Mouse (Mus musculus) stomach, embryonic 15.5 days (tissue): Measurements from ENCODE around the gene Slc25a22. TPM values are rescaled to one million over a fixed set of nuclear protein-coding genes. Genes with fewer than 3 reads are reported as not detected.

ENCODE experiments used
- ATAC-seq: fragments of 200-750 bp; cut with Nextera tagmentation; 2 replicates; pipeline ENCODE4 v1.8.0; 2017; ENCODE audit warnings: low read depth, moderate number of reproducible peaks, moderate TSS enrichment; ENCODE audit not compliant: insufficient read depth, low FRiP score
- H3K27ac ChIP-seq: fragments of 300-500 bp; sonication (generic); 2 replicates; pipeline ENCODE4 v1.5.1; 2015; ENCODE audit warnings: mild to moderate bottlenecking, inconsistent platforms
- H3K27me3 ChIP-seq: fragments of 300-500 bp; sonication (generic); replicated peaks from 2 replicates; pipeline ENCODE4 v1.6.1; 2015; ENCODE audit warnings: inconsistent platforms
- H3K36me3 ChIP-seq: fragments of 300-500 bp; sonication (generic); 2 replicates; pipeline ENCODE4 v1.6.1; 2015; ENCODE audit warnings: inconsistent platforms
- H3K4me1 ChIP-seq: fragments of 300-500 bp; sonication (generic); 2 replicates; pipeline ENCODE4 v1.6.1; 2015; ENCODE audit warnings: inconsistent platforms
- H3K4me2 ChIP-seq: fragments of 300-500 bp; sonication (generic); 2 replicates; pipeline ENCODE4 v1.6.1; 2015; ENCODE audit warnings: mild to moderate bottlenecking, inconsistent platforms
- H3K4me3 ChIP-seq: fragments of 300-500 bp; sonication (generic); replicated peaks from 2 replicates; pipeline ENCODE4 v1.5.1; 2015; ENCODE audit warnings: inconsistent platforms
- H3K9ac ChIP-seq: fragments of 300-500 bp; sonication (generic); 2 replicates; pipeline ENCODE4 v1.6.1; 2015; ENCODE audit warnings: inconsistent platforms
- H3K9me3 ChIP-seq: fragments of 300-500 bp; sonication (generic); 2 replicates; pipeline ENCODE4 v1.6.1; 2016; ENCODE audit warnings: inconsistent platforms
- WGBS: fragments of 180-500 bp; shearing (Covaris S2); methylation state at CpG from one replicate; pipeline ENCODE4 v1.1.7; 2015; 5-methylcytosine and 5-hydroxymethylcytosine counted together
- polyA plus RNA-seq: library from polyadenylated mRNA; unstranded; fragments of >200 nt; fragmentation: Nextera tagmentation; extraction: Ambion mirVana; gene quantifications from 2 replicates; pipeline ENCODE4 v1.2.1, GENCODE M21; 2015

Gene Slc25a22
- polyA plus RNA-seq, 1 experiment from 2014 or later: 27.2 TPM

DNA sequence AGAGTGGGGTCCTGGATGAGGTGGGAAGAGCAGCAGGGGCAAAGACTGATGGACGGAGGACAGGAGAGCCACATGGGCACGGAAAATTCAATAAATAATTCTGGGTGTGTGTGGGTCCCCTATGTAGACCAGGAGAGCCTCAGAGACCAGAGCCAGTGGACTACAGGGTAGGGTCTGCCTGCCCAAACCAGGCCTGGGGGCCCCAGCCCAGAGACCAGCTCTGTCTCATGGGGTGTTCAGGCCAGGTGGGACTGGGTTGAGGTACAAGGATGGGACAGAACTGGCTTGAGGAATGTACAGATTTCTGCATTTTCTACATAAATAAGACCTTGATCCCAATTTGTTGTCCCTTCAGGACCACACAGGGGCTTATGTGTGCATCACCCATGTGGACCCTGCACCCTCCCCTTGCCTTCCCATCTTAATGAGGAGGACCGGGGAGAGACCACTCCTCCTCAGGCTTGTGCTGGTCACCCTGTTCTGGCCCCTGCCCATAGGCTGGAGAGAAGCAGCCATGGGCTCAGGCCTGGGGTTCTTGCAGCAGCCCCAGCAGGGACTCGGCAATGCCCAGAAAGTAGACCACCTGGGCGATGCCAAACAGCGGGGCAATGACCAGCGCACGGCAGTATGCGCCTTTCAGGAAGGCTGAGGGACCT lies 7.0 kb downstream of the Slc25a22 start:
- H3K9me3 ChIP-seq: no peaks in the 10 kb centered on the region
- no peak for ATAC-seq

GRCm38 (mm10) chr7:141429840-141430584 lies 7.7 kb downstream of the Slc25a22 start:
- peak overlapping the region; percentile 34 for H3K4me2 ChIP-seq
- peaks cover 35% of the 10 kb centered on the region for H3K4me1 ChIP-seq
- H3K27ac ChIP-seq: no peak overlapping the region
- no peaks in the 10 kb centered on the region for H3K27me3 ChIP-seq
- no peak for ATAC-seq
- WGBS: 53% methylated on average over 9 of the region's 9 CpGs
- no peak overlapping the region for H3K9ac ChIP-seq
- peaks cover 9% of the 10 kb centered on the region for H3K36me3 ChIP-seq
- H3K9me3 ChIP-seq: no peaks in the 10 kb centered on the region
- no peak overlapping the region for H3K4me3 ChIP-seq

More for the DNA sequence above, 7.0 kb downstream of the Slc25a22 start:
- Histone ChIP-seq H3K4me1 (peaks cover 41% of the 10 kb centered on the region), H3K36me3 (peaks cover 9% of the 10 kb centered on the region), H3K27me3 (no peaks in the 10 kb centered on the region), H3K4me2 (no peak overlapping the region), H3K9ac (no peak overlapping the region), H3K4me3 (no peak overlapping the region), H3K27ac (no peak overlapping the region)
- WGBS: 91% methylated on average over 9 of the region's 9 CpGs

GRCm38 (mm10) chr7:141429310-141429709 lies 8.4 kb downstream of the Slc25a22 start, which contains the start of gene Cend1:
TSS of gene Cend1 (minus strand) at chr7:141429491.
- Histone ChIP-seq H3K9ac (no peak within 1 kb of the TSS), H3K9me3 (no peaks in the 10 kb centered on the region), H3K27ac (no peak within 1 kb of the TSS), H3K36me3 (peaks cover 9% of the 10 kb centered on the region), H3K27me3 (no peaks in the 10 kb centered on the region), H3K4me1 (peaks cover 28% of the 10 kb centered on the region), H3K4me3 (0 out of 2 replicates have a peak within 1 kb of the TSS, but pooled peaks have one; percentile 12), H3K4me2 (peak within 1 kb of the TSS; percentile 34)
- 4% methylated on average over 19 of the region's 19 CpGs for WGBS
- ATAC-seq: peak; percentile 70

- 39% methylated on average over 5 of the region's 5 CpGs for WGBS
- H3K9me3 ChIP-seq: no peaks in the 10 kb centered on the region
- no peak overlapping the region; the same call in 1 of the 2 replicates for H3K4me2 ChIP-seq
- H3K27me3 ChIP-seq: no peaks in the 10 kb centered on the region
- H3K36me3 ChIP-seq: peaks cover 9% of the 10 kb centered on the region
- no peak for ATAC-seq
- H3K4me1 ChIP-seq: peaks cover 22% of the 10 kb centered on the region
- no peak overlapping the region for H3K27ac ChIP-seq
- H3K4me3 ChIP-seq: no peak overlapping the region
- H3K9ac ChIP-seq: no peak overlapping the region
Observed at GRCm38 (mm10) chr7:141428701-141429100, 9.0 kb downstream of the Slc25a22 start.

- Histone ChIP-seq H3K9ac (no peak overlapping the region), H3K36me3 (peaks cover 9% of the 10 kb centered on the region), H3K27me3 (no peaks in the 10 kb centered on the region), H3K9me3 (no peaks in the 10 kb centered on the region), H3K4me2 (no peak overlapping the region), H3K4me3 (no peak overlapping the region), H3K27ac (no peak overlapping the region), H3K4me1 (peaks cover 17% of the 10 kb centered on the region)
- no peak for ATAC-seq
- 77% methylated on average over 12 of the region's 12 CpGs for WGBS
Observed at GRCm38 (mm10) chr7:141426948-141427730, 10.6 kb downstream of the Slc25a22 start.

GRCm38 (mm10) chr7:141423811-141424210 lies 13.9 kb downstream of the Slc25a22 start:
- ATAC-seq: no peak
- no peak overlapping the region for H3K9ac ChIP-seq
- H3K4me1 ChIP-seq: 0 out of 2 replicates have a peak, but pooled peaks cover under 1% of the 10 kb centered on the region
- H3K36me3 ChIP-seq: no peaks in the 10 kb centered on the region
- WGBS: 72% methylated on average over 4 of the region's 4 CpGs
- no peak overlapping the region for H3K4me3 ChIP-seq
- H3K4me2 ChIP-seq: no peak overlapping the region
- no peaks in the 10 kb centered on the region for H3K27me3 ChIP-seq
- no peaks in the 10 kb centered on the region for H3K9me3 ChIP-seq
- no peak overlapping the region for H3K27ac ChIP-seq

DNA sequence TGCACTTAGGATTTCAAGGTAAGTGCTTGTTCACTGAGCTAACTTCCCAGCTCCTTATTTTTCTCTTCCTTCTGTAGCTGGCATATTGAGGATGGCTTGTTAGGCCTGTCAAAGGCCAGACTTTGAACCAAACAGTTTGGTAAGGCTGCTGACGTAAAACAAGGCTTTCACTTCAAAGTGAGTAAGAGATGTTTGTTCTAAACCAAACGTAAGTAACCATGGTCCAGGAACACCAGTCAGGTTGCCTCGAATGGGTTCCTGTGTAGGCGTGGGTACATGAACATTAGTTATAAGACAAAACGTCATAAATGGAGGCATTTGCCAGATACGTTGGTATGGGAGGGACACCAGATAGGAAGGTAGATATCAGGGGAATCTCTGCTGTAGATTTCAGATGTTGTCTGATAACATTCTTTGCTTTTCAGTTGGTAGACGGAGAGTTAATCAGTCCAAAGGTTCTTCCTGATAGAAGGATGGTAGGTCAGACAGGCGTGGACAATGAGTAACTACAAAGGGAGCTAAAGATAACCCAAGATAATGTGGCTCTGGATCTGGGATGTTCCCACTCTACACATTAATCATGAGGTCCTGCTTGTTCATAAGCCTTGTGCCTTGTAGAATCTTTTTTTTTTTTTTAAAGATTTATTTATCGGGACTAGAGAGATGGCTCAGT lies 17.5 kb downstream of the Slc25a22 start:
- H3K36me3 ChIP-seq: no peaks in the 10 kb centered on the region
- no peaks in the 10 kb centered on the region for H3K4me1 ChIP-seq
- no peak overlapping the region for H3K4me3 ChIP-seq
- H3K9me3 ChIP-seq: no peaks in the 10 kb centered on the region
- H3K27me3 ChIP-seq: no peaks in the 10 kb centered on the region
- H3K4me2 ChIP-seq: no peak overlapping the region
- no peak for ATAC-seq
- WGBS: 71% methylated on average over 9 of the region's 9 CpGs
- H3K27ac ChIP-seq: no peak overlapping the region
- H3K9ac ChIP-seq: no peak overlapping the region

- no peaks in the 10 kb centered on the region for H3K9me3 ChIP-seq
- H3K4me2 ChIP-seq: no peak overlapping the region
- no peak overlapping the region for H3K27ac ChIP-seq
- no peak overlapping the region for H3K4me3 ChIP-seq
- no peaks in the 10 kb centered on the region for H3K36me3 ChIP-seq
- no peak for ATAC-seq
- no peaks in the 10 kb centered on the region for H3K27me3 ChIP-seq
- H3K9ac ChIP-seq: no peak overlapping the region
- H3K4me1 ChIP-seq: 0 out of 2 replicates have a peak, but pooled peaks cover 5% of the 10 kb centered on the region
- WGBS: 58% methylated on average over 7 of the region's 7 CpGs
Observed at GRCm38 (mm10) chr7:141418970-141419369, 18.7 kb downstream of the Slc25a22 start.

- no peak overlapping the region for H3K27ac ChIP-seq
- H3K9ac ChIP-seq: no peak overlapping the region
- no peak overlapping the region for H3K4me3 ChIP-seq
- H3K9me3 ChIP-seq: no peaks in the 10 kb centered on the region
- WGBS: 73% methylated on average over 8 of the region's 8 CpGs
- no peak for ATAC-seq
- H3K4me2 ChIP-seq: no peak overlapping the region
- no peaks in the 10 kb centered on the region for H3K27me3 ChIP-seq
- no peaks in the 10 kb centered on the region for H3K36me3 ChIP-seq
- H3K4me1 ChIP-seq: peaks cover 8% of the 10 kb centered on the region
Observed at GRCm38 (mm10) chr7:141417731-141418681, 19.7 kb downstream of the Slc25a22 start.

- H3K27ac ChIP-seq: no peak overlapping the region
- H3K36me3 ChIP-seq: no peaks in the 10 kb centered on the region
- no peak overlapping the region for H3K4me2 ChIP-seq
- no peak overlapping the region for H3K4me3 ChIP-seq
- H3K9me3 ChIP-seq: no peaks in the 10 kb centered on the region
- WGBS: 84% methylated on average over 6 of the region's 6 CpGs
- no peak overlapping the region for H3K9ac ChIP-seq
- H3K4me1 ChIP-seq: peaks cover 12% of the 10 kb centered on the region
- no peak for ATAC-seq
- no peaks in the 10 kb centered on the region for H3K27me3 ChIP-seq
Observed at GRCm38 (mm10) chr7:141416144-141416841, 21.4 kb downstream of the Slc25a22 start.
